Comparison of ENCODE assay signal across 16 mouse cellular contexts in the genomic region with DNA sequence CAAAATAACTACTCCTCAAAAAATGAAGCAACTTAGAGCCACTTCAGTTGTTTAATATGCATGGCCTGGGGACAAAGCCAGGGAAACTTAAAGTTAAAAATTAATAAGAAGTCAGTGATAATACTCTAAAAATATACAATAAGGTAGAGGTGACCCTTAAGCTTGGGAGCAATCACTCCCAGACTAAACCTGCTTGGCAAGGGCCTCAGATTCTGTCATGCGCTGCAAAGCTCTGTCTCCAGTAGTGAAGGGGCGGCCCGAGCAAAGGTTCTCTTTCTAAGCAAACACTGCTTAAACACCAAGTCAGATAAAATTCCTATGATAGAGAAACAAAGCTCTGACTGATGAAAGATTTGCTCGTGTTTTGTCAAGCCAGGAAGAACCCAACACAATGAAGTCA.
A peak's percentile ranks its signal among the peaks of the same experiment; 100 is the strongest.
DNase-seq lines count a peak whose midpoint lies in the region; ATAC-seq lines count a peak whose summit lies in the region.
"Had no signal": no experiment of that assay in that cellular context is flagged by ENCODE, and none has a peak within 500 bp of the region (broad histone marks: within the 10 kb centered on the region; RNA-seq: fewer than 3 reads in every experiment).

No protein-coding gene starts in this region.

- peak overlapping the region; percentile 33; the same call in 1 of the 2 replicates for H3K27ac ChIP-seq in embryonic facial prominence, embryonic 13.5 days
- H3K27ac ChIP-seq in embryonic facial prominence, embryonic 10.5 days (replicated peaks): no peak overlapping the region
- H3K27ac ChIP-seq in stomach, embryonic 16.5 days (ENCODE audit: low read length): peak overlapping the region; percentile 95
- no peak overlapping the region for H3K27ac ChIP-seq in forebrain, embryonic 12.5 days
- H3K27ac ChIP-seq: embryonic facial prominence, embryonic 12.5 days; forebrain, embryonic 15.5 days; hindbrain, embryonic 15.5 days had no signal

- H3K9me3 ChIP-seq in embryonic facial prominence, embryonic 13.5 days: no peaks in the 10 kb centered on the region
- no peaks in the 10 kb centered on the region for H3K9me3 ChIP-seq in embryonic facial prominence, embryonic 10.5 days
- no peaks in the 10 kb centered on the region for H3K9me3 ChIP-seq in stomach, embryonic 16.5 days (replicated peaks; ENCODE audit: control insufficient read depth, low read length)
- no peaks in the 10 kb centered on the region for H3K9me3 ChIP-seq in forebrain, embryonic 12.5 days
- H3K9me3 ChIP-seq: embryonic facial prominence, embryonic 12.5 days; forebrain, embryonic 15.5 days; heart, embryonic 12.5 days; hindbrain, embryonic 15.5 days had no signal

- H3K4me3 ChIP-seq in embryonic facial prominence, embryonic 13.5 days: no peak overlapping the region
- no peak overlapping the region for H3K4me3 ChIP-seq in embryonic facial prominence, embryonic 10.5 days
- H3K4me3 ChIP-seq in stomach, embryonic 16.5 days (replicated peaks; ENCODE audit: low read length): no peak overlapping the region
- no peak overlapping the region for H3K4me3 ChIP-seq in forebrain, embryonic 12.5 days (replicated peaks)
- H3K4me3 ChIP-seq: embryonic facial prominence, embryonic 12.5 days; forebrain, embryonic 15.5 days; heart, embryonic 12.5 days; hindbrain, embryonic 15.5 days had no signal

- 72% methylated on average over 4 of the region's 4 CpGs for WGBS in embryonic facial prominence, embryonic 13.5 days
- 88% methylated on average over 4 of the region's 4 CpGs for WGBS in embryonic facial prominence, embryonic 10.5 days
- WGBS in stomach, embryonic 16.5 days: 47% methylated on average over 4 of the region's 4 CpGs
- WGBS in forebrain, embryonic 12.5 days: 81% methylated on average over 4 of the region's 4 CpGs

- no peaks in the 10 kb centered on the region for H3K36me3 ChIP-seq in embryonic facial prominence, embryonic 13.5 days
- peaks cover 14% of the 10 kb centered on the region for H3K36me3 ChIP-seq in embryonic facial prominence, embryonic 10.5 days (replicated peaks)
- no peaks in the 10 kb centered on the region for H3K36me3 ChIP-seq in stomach, embryonic 16.5 days (ENCODE audit: control insufficient read depth, insufficient read depth, low read length)
- H3K36me3 ChIP-seq in forebrain, embryonic 12.5 days (replicated peaks): no peaks in the 10 kb centered on the region
- H3K36me3 ChIP-seq: embryonic facial prominence, embryonic 12.5 days; forebrain, embryonic 15.5 days; heart, embryonic 12.5 days; hindbrain, embryonic 15.5 days had no signal

- H3K27me3 ChIP-seq in embryonic facial prominence, embryonic 13.5 days: no peaks in the 10 kb centered on the region
- no peaks in the 10 kb centered on the region for H3K27me3 ChIP-seq in embryonic facial prominence, embryonic 10.5 days (replicated peaks; ENCODE audit: low read depth, poor library complexity, severe bottlenecking)
- no peaks in the 10 kb centered on the region for H3K27me3 ChIP-seq in stomach, embryonic 16.5 days (ENCODE audit: control insufficient read depth, insufficient read depth, low read length)
- no peaks in the 10 kb centered on the region for H3K27me3 ChIP-seq in forebrain, embryonic 12.5 days
- H3K27me3 ChIP-seq: embryonic facial prominence, embryonic 12.5 days; forebrain, embryonic 15.5 days; heart, embryonic 12.5 days; hindbrain, embryonic 15.5 days; Patski had no signal

- no peak for ATAC-seq in embryonic facial prominence, embryonic 13.5 days (ENCODE audit: insufficient number of reproducible peaks, insufficient read depth, low FRiP score, low TSS enrichment, low read depth)
- peak; percentile 86 for ATAC-seq in stomach, embryonic 16.5 days (ENCODE audit: insufficient read depth, low FRiP score)
- no peak for ATAC-seq in forebrain, embryonic 12.5 days (ENCODE audit: low FRiP score)
- ATAC-seq: forebrain, embryonic 15.5 days; Patski had no signal

- no peak overlapping the region for H3K9ac ChIP-seq in embryonic facial prominence, embryonic 13.5 days
- H3K9ac ChIP-seq in stomach, embryonic 16.5 days (ENCODE audit: low read length): no peak overlapping the region
- H3K9ac ChIP-seq in forebrain, embryonic 12.5 days: no peak overlapping the region
- H3K9ac ChIP-seq: embryonic facial prominence, embryonic 12.5 days; forebrain, embryonic 15.5 days; heart, embryonic 12.5 days; hindbrain, embryonic 15.5 days had no signal

- DNase-seq in embryonic facial prominence, embryonic 10.5 days (ENCODE audit: low spot score): no peak
- DNase-seq in lung, postnatal 10 days: peak; percentile 32
- no peak for DNase-seq in lung, postnatal 25 days (ENCODE audit: low spot score)
- peak; percentile 81 for DNase-seq in kidney, postnatal 10 days
- no peak for DNase-seq in thymus, postnatal 4 days
- DNase-seq: cerebellum, postnatal 10 days; layer of hippocampus, adult 9-11 months; right cerebral cortex, postnatal 25 days had no signal

- H3K4me1 ChIP-seq in embryonic facial prominence, embryonic 13.5 days: peaks cover 40% of the 10 kb centered on the region
- H3K4me1 ChIP-seq in embryonic facial prominence, embryonic 10.5 days: peaks cover 26% of the 10 kb centered on the region
- H3K4me1 ChIP-seq in stomach, embryonic 16.5 days (ENCODE audit: control insufficient read depth, insufficient read depth, low read length): peaks cover 36% of the 10 kb centered on the region
- peaks cover 36% of the 10 kb centered on the region for H3K4me1 ChIP-seq in forebrain, embryonic 12.5 days
- H3K4me1 ChIP-seq: forebrain, embryonic 15.5 days had no signal

- H3K4me2 ChIP-seq in embryonic facial prominence, embryonic 13.5 days: no peak overlapping the region
- H3K4me2 ChIP-seq in stomach, embryonic 16.5 days (ENCODE audit: low read depth, low read length): no peak overlapping the region
- H3K4me2 ChIP-seq in forebrain, embryonic 12.5 days: no peak overlapping the region
- H3K4me2 ChIP-seq: embryonic facial prominence, embryonic 12.5 days; forebrain, embryonic 15.5 days; heart, embryonic 12.5 days; hindbrain, embryonic 15.5 days had no signal

Comparison
In these comparisons a context has a peak if more than half of its experiments do, and no peak if none do; other contexts are left out.
1. H3K27ac ChIP-seq: peak in embryonic facial prominence, embryonic 13.5 days (single experiment) and stomach, embryonic 16.5 days (single experiment); none in embryonic facial prominence, embryonic 10.5 days (single experiment) and forebrain, embryonic 12.5 days (single experiment).
2. DNase-seq: peak in lung, postnatal 10 days (single experiment) and kidney, postnatal 10 days (single experiment); none in embryonic facial prominence, embryonic 10.5 days (single experiment), lung, postnatal 25 days (single experiment) and thymus, postnatal 4 days (single experiment).